Mouse (Mus musculus): ENCODE results near the gene Sh3d19.

The Sh3d19 gene

GRCm38 (mm10) chr3:86141886-86142262, 171.0 kb downstream of the Sh3d19 start:
- DNase-seq, result no peak

- DNase-seq, result peak; percentile 98
These were observed 171.5 kb downstream of the Sh3d19 start, which contains the start of gene Rps3a1 for GRCm38 (mm10) chr3:86142263-86142933. Gene Rps3a1, minus strand, starts transcription at chr3:86142702.

GRCm38 (mm10) chr3:86142934-86143317, 172.0 kb downstream of the Sh3d19 start:
- no peak for DNase-seq

- no peak for DNase-seq
These were observed 172.4 kb downstream of the Sh3d19 start for GRCm38 (mm10) chr3:86143343-86143742.

GRCm38 (mm10) chr3:86149063-86149462, 178.2 kb downstream of the Sh3d19 start:
- no peak for DNase-seq

- no peak for DNase-seq
These were observed 178.6 kb downstream of the Sh3d19 start for GRCm38 (mm10) chr3:86149521-86149920.

- no peak for DNase-seq
These were observed 198.0 kb downstream of the Sh3d19 start for GRCm38 (mm10) chr3:86168841-86169425.

GRCm38 (mm10) chr3:86179714-86180113, 208.8 kb downstream of the Sh3d19 start:
- DNase-seq, result no peak
